Mouse (Mus musculus): ENCODE measurements at regions not wholly inside any gene's neighbourhood (a gene's known extent, or its start where the extent isn't known, plus 50 kb on each side); places are given as distances from the start of the nearest gene placed in this dataset.

GRCm38 (mm10) chr9:35360139-35361100, 60.5 kb upstream of the Cdon start:
- DNase-seq = no peak

GRCm38 (mm10) chr9:35361432-35361831, 59.5 kb upstream of the Cdon start:
- no peak for DNase-seq

GRCm38 (mm10) chr9:35362276-35362675, 58.7 kb upstream of the Cdon start:
- DNase-seq = no peak

- DNase-seq = no peak
Measured at GRCm38 (mm10) chr9:35363079-35363478, 57.8 kb upstream of the Cdon start.

GRCm38 (mm10) chr9:35363936-35364335, 57.0 kb upstream of the Cdon start:
- DNase-seq = no peak

DNA sequence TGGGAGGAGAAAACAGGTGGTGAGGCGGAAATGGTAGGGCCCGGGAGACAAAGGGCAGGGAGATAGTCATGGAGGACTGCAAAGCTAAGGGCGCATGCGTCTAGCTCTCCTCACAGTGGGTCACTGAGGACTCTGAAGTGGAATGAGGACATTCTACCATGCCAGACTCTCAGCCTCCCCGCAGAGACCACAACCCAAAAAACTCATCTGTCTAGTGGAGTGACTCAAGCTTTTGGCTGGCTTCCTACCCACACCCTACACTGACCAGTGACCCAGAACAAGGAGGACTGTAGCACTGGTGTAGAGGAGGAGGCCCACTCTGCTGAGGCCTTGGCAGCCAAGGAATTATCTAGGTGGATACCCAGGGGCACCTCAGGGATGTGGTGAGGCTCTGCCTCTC, 55.0 kb upstream of the Cdon start:
- DNase-seq = no peak

GRCm38 (mm10) chr9:35369063-35369462, 51.9 kb upstream of the Cdon start:
- DNase-seq = no peak

DNA sequence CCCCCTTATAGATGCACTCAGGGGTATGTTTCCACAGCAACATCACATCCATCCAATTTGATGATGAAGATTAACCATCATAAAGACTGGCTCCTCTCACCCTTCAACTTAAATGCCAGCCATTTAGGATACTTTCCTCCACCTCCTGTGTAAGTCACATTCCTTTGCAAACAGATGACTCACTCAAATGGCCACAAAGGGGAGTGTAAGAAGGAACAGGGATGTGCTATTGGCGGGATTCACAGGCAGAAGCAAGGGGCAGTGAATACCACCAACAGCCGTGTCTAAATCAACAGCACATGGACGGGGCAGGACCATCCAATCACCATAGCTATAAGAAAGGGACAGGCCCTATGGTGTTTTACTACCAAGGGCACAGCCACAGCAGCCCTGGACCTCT, 50.9 kb upstream of the Cdon start:
- no peak for DNase-seq

DNA sequence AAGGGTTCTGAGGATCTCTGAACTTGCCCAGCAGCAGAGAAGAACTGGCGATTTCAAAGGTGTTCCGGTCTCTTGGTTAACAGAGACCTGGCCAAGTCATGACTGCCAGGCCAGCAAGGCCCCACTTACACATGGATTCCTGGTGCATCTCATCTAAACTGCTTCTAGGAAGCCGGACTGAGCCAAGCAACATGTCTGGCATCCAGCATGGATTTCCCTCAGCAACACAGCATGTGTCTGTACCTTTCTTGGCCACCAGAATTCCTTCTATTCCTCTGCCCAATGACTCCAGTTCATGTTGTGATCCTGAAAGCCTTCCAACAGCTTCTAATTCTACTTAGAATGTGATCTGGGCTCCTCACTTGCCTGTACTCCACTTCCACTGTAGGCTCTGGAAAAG, 50.0 kb upstream of the Cdon start:
- DNase-seq = no peak

Data from thymus, postnatal 25 days (tissue).